In genomic region chr16:32175029-32175428, GRCm38 (mm10) we compare ENCODE assay signal across 23 mouse cellular contexts. TPM values are rescaled to one million over a fixed set of nuclear protein-coding genes. Genes with fewer than 3 reads are reported as not detected.
A peak's percentile ranks its signal among the peaks of the same experiment; 100 is the strongest.
DNase-seq lines count a peak whose midpoint lies in the region; ATAC-seq and TF ChIP-seq lines count a peak whose summit lies in the region.
"Had no signal": no experiment of that assay in that cellular context is flagged by ENCODE, and none has a peak within 500 bp of the region (broad histone marks: within the 10 kb centered on the region; RNA-seq: fewer than 3 reads in every experiment).

No protein-coding gene starts in this region.

- 94% methylated on average over 4 of the region's 4 CpGs for WGBS in heart, adult 2 months
- WGBS in lung, embryonic 14.5 days = 83% methylated on average over 4 of the region's 4 CpGs
- WGBS in bone marrow, adult 2 months = 88% methylated on average over 4 of the region's 4 CpGs

- H3K36me3 ChIP-seq in heart, adult 2 months (ENCODE audit: control insufficient read depth, insufficient read depth, low read length) = no peaks in the 10 kb centered on the region; the same call in 1 of the 2 replicates
- H3K36me3 ChIP-seq in lung, embryonic 14.5 days (ENCODE audit: insufficient read depth) = no peaks in the 10 kb centered on the region
- H3K36me3 ChIP-seq: forebrain, embryonic 12.5 days; limb, embryonic 10.5 days; midbrain, embryonic 10.5 days had no signal

- H3K4me2 ChIP-seq in lung, embryonic 14.5 days = no peak overlapping the region
- H3K4me2 ChIP-seq: forebrain, embryonic 12.5 days had no signal

- H3K4me1 ChIP-seq in heart, adult 2 months (ENCODE audit: control insufficient read depth, insufficient read depth, low read length) = no peaks in the 10 kb centered on the region
- H3K4me1 ChIP-seq in lung, embryonic 14.5 days (ENCODE audit: insufficient read depth) = no peaks in the 10 kb centered on the region
- H3K4me1 ChIP-seq in bone marrow, adult 2 months (ENCODE audit: control insufficient read depth, insufficient read depth, low read length) = peaks cover 6% of the 10 kb centered on the region

- ATAC-seq in lung, embryonic 14.5 days (ENCODE audit: insufficient read depth) = no peak
- ATAC-seq: Patski had no signal

- H3K27me3 ChIP-seq in heart, adult 2 months (ENCODE audit: control insufficient read depth, insufficient read depth, low read length) = no peaks in the 10 kb centered on the region; the same call in 1 of the 2 replicates
- H3K27me3 ChIP-seq in lung, embryonic 14.5 days (ENCODE audit: insufficient read depth, low read length) = no peaks in the 10 kb centered on the region
- H3K27me3 ChIP-seq: forebrain, embryonic 12.5 days had no signal

- H3K79me2 ChIP-seq in heart, adult 2 months (replicated peaks; ENCODE audit: control insufficient read depth, insufficient read depth, low read length) = no peaks in the 10 kb centered on the region

- no peak overlapping the region for H3K27ac ChIP-seq in heart, adult 2 months
- H3K27ac ChIP-seq in lung, embryonic 14.5 days (ENCODE audit: low read depth) = no peak overlapping the region
- H3K27ac ChIP-seq in bone marrow, adult 2 months (ENCODE audit: control insufficient read depth, insufficient read depth, low read depth, low read length, poor library complexity) = no peak overlapping the region
- H3K27ac ChIP-seq: forebrain, embryonic 12.5 days; limb, embryonic 10.5 days; midbrain, embryonic 10.5 days had no signal

- DNase-seq in heart, adult 2 months = no peak
- no peak for DNase-seq in heart, postnatal 25 days (ENCODE audit: low spot score)
- DNase-seq in lung, embryonic 14.5 days = no peak
- no peak for DNase-seq in lung, postnatal 25 days (ENCODE audit: low spot score)
- peak; percentile 59 for DNase-seq in thymus, postnatal 25 days
- DNase-seq in frontal cortex, postnatal 36 days (ENCODE audit: low spot score in 2 of 2) = no peak
- DNase-seq in layer of hippocampus, adult 18-20 months (ENCODE audit: low spot score in 2 of 2) = no peak
- DNase-seq: adrenal gland, adult 8-10 months; cerebellum, postnatal 36 days; heart, postnatal 36 days; kidney, postnatal 14 days; right cerebral cortex, postnatal 25 days had no signal

- no peak overlapping the region for H3K9ac ChIP-seq in heart, adult 2 months (ENCODE audit: low read depth, low read length)
- H3K9ac ChIP-seq in lung, embryonic 14.5 days = no peak overlapping the region
- H3K9ac ChIP-seq: forebrain, embryonic 12.5 days had no signal

- TF ChIP-seq CTCF in heart, adult 2 months (IDR thresholded peaks at IDR 0.05) = peak; percentile 38
- TF ChIP-seq CTCF in lung, embryonic 14.5 days (IDR thresholded peaks at IDR 0.05; ENCODE audit: low read depth) = peak; percentile 20; the same call in 1 of the 2 replicates
- peak; percentile 37 for TF ChIP-seq CTCF in bone marrow, adult 2 months (IDR thresholded peaks at IDR 0.05; ENCODE audit: control insufficient read depth, insufficient read depth, low read length)

- intact Hi-C loops in heart, adult 2 months (cut with DNase I) = no loop called here
- intact Hi-C loops in heart, postnatal 25 days (cut with DNase I) = no loop called here

- no peak for TF ChIP-seq EP300 in heart, adult 2 months (IDR thresholded peaks at IDR 0.05; ENCODE audit: insufficient read depth, low read depth, low read length)

- H3K9me3 ChIP-seq in lung, embryonic 14.5 days (ENCODE audit: low read depth, low read length) = no peaks in the 10 kb centered on the region
- H3K9me3 ChIP-seq: forebrain, embryonic 12.5 days; limb, embryonic 10.5 days; midbrain, embryonic 10.5 days had no signal

- no peak overlapping the region for H3K4me3 ChIP-seq in heart, adult 2 months
- no peak overlapping the region for H3K4me3 ChIP-seq in lung, embryonic 14.5 days (ENCODE audit: low read depth, low read length)
- H3K4me3 ChIP-seq in bone marrow, adult 2 months (replicated peaks; ENCODE audit: control insufficient read depth, low read depth, low read length) = no peak overlapping the region
- H3K4me3 ChIP-seq: forebrain, embryonic 12.5 days; limb, embryonic 10.5 days; midbrain, embryonic 10.5 days; myocyte had no signal

- no peak for TF ChIP-seq POLR2A in heart, adult 2 months (IDR thresholded peaks at IDR 0.05; ENCODE audit: insufficient read depth, low read depth, low read length)
- no peak for TF ChIP-seq POLR2A in bone marrow, adult 2 months (IDR thresholded peaks at IDR 0.05; ENCODE audit: borderline replicate concordance, control insufficient read depth, low read depth, low read length)

RNA-seq across cellular contexts. Expression of gene Bex6, which starts 4.6 kb away (rescaled TPM):
- not detected for total RNA-seq in heart, adult 2 months (2021)
- not detected in 2 replicates for polyA plus RNA-seq in heart, adult 2 months (2012; rRNA removed)
- total RNA-seq in heart, postnatal 25 days (2021) = not detected
- not detected in 2 replicates for polyA plus RNA-seq in lung, embryonic 14.5 days (2014; fragmentation: Nextera tagmentation; extraction: Ambion mirVana)
- 3.3 and 6.1 TPM in 2 replicates for polyA plus RNA-seq in bone marrow, adult 2 months (2011; ENCODE audit: insufficient read depth, insufficient read length, low replicate concordance, missing spikeins)
- not detected for total RNA-seq in layer of hippocampus, adult 18-20 months (2021)
- total RNA-seq: adrenal gland, adult 8-10 months; gastrocnemius, adult 18-20 months; heart, adult 8-10 months; heart, postnatal 36 days; layer of hippocampus, postnatal 25 days had no signal
- polyA plus RNA-seq: C2C12; embryonic facial prominence, embryonic 14.5 days; forebrain, embryonic 12.5 days; midbrain, embryonic 10.5 days; myocyte; Patski had no signal

RNA-seq across cellular contexts. Expression of gene Nrros, which starts 9.6 kb away (rescaled TPM):
- 1 to 10 TPM; 3.9 to 4.7 TPM for total RNA-seq in heart, adult 2 months (2021)
- polyA plus RNA-seq in heart, adult 2 months (2012; rRNA removed) = 9.1 and 9.5 TPM in 2 replicates
- 1 to 10 TPM; 5.3 to 5.6 TPM for total RNA-seq in heart, postnatal 25 days (2021)
- 37.6 and 42.6 TPM in 2 replicates for polyA plus RNA-seq in lung, embryonic 14.5 days (2014; fragmentation: Nextera tagmentation; extraction: Ambion mirVana)
- polyA plus RNA-seq in bone marrow, adult 2 months (2011; ENCODE audit: insufficient read depth, insufficient read length, low replicate concordance, missing spikeins) = 22.6 and 50.5 TPM in 2 replicates
- 10 to 100 TPM; 10.1 to 12.4 TPM for total RNA-seq in layer of hippocampus, adult 18-20 months (2021)
- polyA plus RNA-seq: C2C12, myocyte, Patski had no signal
